Mouse (Mus musculus) cortical plate, adult 2 months (tissue): Measurements from ENCODE around the gene Ino80e. TPM values are rescaled to one million over a fixed set of nuclear protein-coding genes. Genes with fewer than 3 reads are reported as not detected.

ENCODE experiments used
- H3K27ac ChIP-seq: fragments of 200-500 bp; 2 replicates; pipeline ENCODE4 v1.5.1; 2012; ENCODE audit warnings: low read length, control low read depth, inconsistent platforms; ENCODE audit not compliant: insufficient read depth
- H3K4me1 ChIP-seq: fragments of 200-500 bp; 2 replicates; pipeline ENCODE4 v1.6.1; 2011; ENCODE audit warnings: low read length; ENCODE audit not compliant: control insufficient read depth, insufficient read depth
- H3K4me3 ChIP-seq: fragments of 200-500 bp; 2 replicates; pipeline ENCODE4 v1.5.1; 2011; ENCODE audit warnings: mild to moderate bottlenecking, low read length, control low read depth; ENCODE audit not compliant: insufficient read depth
- CTCF ChIP-seq: fragments of 200-500 bp; IDR thresholded peaks from 2 replicates; pipeline ENCODE4 v1.5.1; 2011; ENCODE audit warnings: mild to moderate bottlenecking, control low read depth, low read length; ENCODE audit not compliant: insufficient read depth; ENCODE audit errors: extremely low read depth
- POLR2A ChIP-seq: fragments of 200-500 bp; IDR thresholded peaks from 2 replicates; pipeline ENCODE4 v1.6.1; 2011; ENCODE audit warnings: mild to moderate bottlenecking, low read length, control low read depth; ENCODE audit not compliant: insufficient read depth; ENCODE audit errors: extremely low read depth
- polyA plus RNA-seq: library from polyadenylated mRNA; depleted of rRNA; stranded (reverse); fragments of >200 nt; gene quantifications from 2 replicates; pipeline ENCODE4 v1.2.3, GENCODE M21; 2012

Ino80e gene
- polyA plus RNA-seq, 1 experiment, result 59.3 TPM

- H3K4me1 ChIP-seq, result peaks cover 2% of the 10 kb centered on the region; the same call in 1 of the 2 replicates
- TF ChIP-seq POLR2A, result no peak
- TF ChIP-seq CTCF, result peak; percentile 89
- no peak overlapping the region; the same call in 1 of the 2 replicates for H3K4me3 ChIP-seq
- peak overlapping the region; percentile 31; the same call in 1 of the 2 replicates for H3K27ac ChIP-seq
Measured at GRCm38 (mm10) chr7:126821835-126822511, 40.2 kb downstream of the Ino80e start.

GRCm38 (mm10) chr7:126818818-126819217 lies 43.4 kb downstream of the Ino80e start:
- no peak for TF ChIP-seq CTCF
- TF ChIP-seq POLR2A, result no peak
- H3K27ac ChIP-seq, result no peak overlapping the region
- H3K4me1 ChIP-seq, result 0 out of 2 replicates have a peak, but pooled peaks cover 2% of the 10 kb centered on the region
- H3K4me3 ChIP-seq, result no peak overlapping the region

GRCm38 (mm10) chr7:126817595-126817994 lies 44.6 kb downstream of the Ino80e start:
- Histone ChIP-seq H3K4me1 (0 out of 2 replicates have a peak, but pooled peaks cover 1% of the 10 kb centered on the region), H3K4me3 (no peak overlapping the region), H3K27ac (no peak overlapping the region)
- TF ChIP-seq CTCF (no peak), POLR2A (no peak)

- TF ChIP-seq POLR2A, result no peak
- no peak for TF ChIP-seq CTCF
- no peak overlapping the region for H3K4me3 ChIP-seq
- H3K4me1 ChIP-seq, result no peaks in the 10 kb centered on the region
- no peak overlapping the region for H3K27ac ChIP-seq
Measured at GRCm38 (mm10) chr7:126816494-126816893, 45.7 kb downstream of the Ino80e start.

- H3K27ac ChIP-seq, result no peak overlapping the region
Measured at GRCm38 (mm10) chr7:126815726-126816222, 46.4 kb downstream of the Ino80e start.

GRCm38 (mm10) chr7:126809723-126810369 lies 52.3 kb downstream of the Ino80e start:
- H3K4me1 ChIP-seq, result peaks cover 2% of the 10 kb centered on the region; the same call in 1 of the 2 replicates
- H3K27ac ChIP-seq, result no peak overlapping the region
- TF ChIP-seq CTCF (no peak), POLR2A (no peak)
- H3K4me3 ChIP-seq, result no peak overlapping the region; the same call in 1 of the 2 replicates

More at GRCm38 (mm10) chr7:126815726-126816222, 46.4 kb downstream of the Ino80e start:
- TF ChIP-seq POLR2A (no peak), CTCF (no peak)
- Histone ChIP-seq H3K4me1 (no peaks in the 10 kb centered on the region), H3K4me3 (no peak overlapping the region)

- no peak overlapping the region for H3K27ac ChIP-seq
- TF ChIP-seq CTCF (no peak), POLR2A (no peak)
- H3K4me1 ChIP-seq, result peaks cover 2% of the 10 kb centered on the region; the same call in 1 of the 2 replicates
Measured at GRCm38 (mm10) chr7:126808703-126809455, 53.3 kb downstream of the Ino80e start.

GRCm38 (mm10) chr7:126807405-126807804 lies 54.8 kb downstream of the Ino80e start:
- Histone ChIP-seq H3K4me1 (peaks cover 2% of the 10 kb centered on the region; the same call in 1 of the 2 replicates), H3K27ac (no peak overlapping the region)
- TF ChIP-seq POLR2A (no peak), CTCF (no peak)

More at GRCm38 (mm10) chr7:126808703-126809455, 53.3 kb downstream of the Ino80e start:
- peak overlapping the region; percentile 46 for H3K4me3 ChIP-seq

GRCm38 (mm10) chr7:126806956-126807355 lies 55.2 kb downstream of the Ino80e start:
- TF ChIP-seq CTCF (no peak), POLR2A (no peak)
- Histone ChIP-seq H3K4me3 (no peak overlapping the region), H3K4me1 (peaks cover 2% of the 10 kb centered on the region; the same call in 1 of the 2 replicates), H3K27ac (no peak overlapping the region)

More at GRCm38 (mm10) chr7:126807405-126807804, 54.8 kb downstream of the Ino80e start:
- H3K4me3 ChIP-seq, result no peak overlapping the region
